Mouse (Mus musculus): Measurements from ENCODE around the gene Map4k2. TPM values are rescaled to one million over a fixed set of nuclear protein-coding genes. Genes with fewer than 3 reads are reported as not detected.

Gene Map4k2
- polyA plus RNA-seq, 1 experiment = 10.0 TPM

GRCm38 (mm10) chr19:6363411-6364240, 22.7 kb downstream of the Map4k2 start, which contains the start of gene Sf1:
Gene Sf1, plus strand, starts transcription at chr19:6363690.
- H3K36me3 ChIP-seq (ENCODE audit: control insufficient read depth, insufficient read depth) = peaks cover 41% of the 10 kb centered on the region
- peaks cover 44% of the 10 kb centered on the region for H3K79me2 ChIP-seq (ENCODE audit: control insufficient read depth, insufficient read depth)
- TF ChIP-seq USF1 (IDR thresholded peaks at IDR 0.05; ENCODE audit: low read depth) (no peak), TCF12 (IDR thresholded peaks at IDR 0.05; ENCODE audit: insufficient read depth, poor library complexity, severe bottlenecking) (no peak), MYOG (IDR thresholded peaks at IDR 0.05; ENCODE audit: control insufficient read depth in 1 of 3, insufficient read depth in 1 of 3, insufficient read length in 2 of 3, low read depth in 2 of 3) (no peak), MYOD1 (IDR thresholded peaks at IDR 0.05; ENCODE audit: control insufficient read depth in 1 of 3, insufficient read length in 2 of 3, low read depth in 2 of 3) (peak in 1 of 3 experiments; percentile 9), E2F4 (IDR thresholded peaks at IDR 0.05; ENCODE audit: insufficient read depth) (no peak), REST (IDR thresholded peaks at IDR 0.05; ENCODE audit: insufficient read depth, insufficient read length) (no peak), MAX (IDR thresholded peaks at IDR 0.05; ENCODE audit: low read depth) (no peak), POLR2A (IDR thresholded peaks at IDR 0.05; ENCODE audit: insufficient read length, low read depth) (peak; percentile 73), CEBPB (IDR thresholded peaks at IDR 0.05; ENCODE audit: insufficient read depth, poor library complexity, severe bottlenecking) (no peak), POLR2AphosphoS2 (IDR thresholded peaks at IDR 0.05; ENCODE audit: insufficient read length, low read depth) (peak; percentile 68), SRF (IDR thresholded peaks at IDR 0.05; ENCODE audit: control insufficient read depth, insufficient read length, low read depth) (peak; percentile 61)

GRCm38 (mm10) chr19:6364317-6364725, 23.4 kb downstream of the Map4k2 start:
- Histone ChIP-seq H3ac (ENCODE audit: control insufficient read depth, insufficient read length) (peak overlapping the region; percentile 99), H3K27me3 (ENCODE audit: control insufficient read depth, insufficient read depth, insufficient read length) (no peaks in the 10 kb centered on the region), H3K4me3 (peak overlapping the region; percentile 66), H3K4me2 (ENCODE audit: low read depth) (peak overlapping the region; percentile 96), H3K79me2 (ENCODE audit: control insufficient read depth, insufficient read depth) (peaks cover 51% of the 10 kb centered on the region), H3K36me3 (ENCODE audit: control insufficient read depth, insufficient read depth) (peaks cover 48% of the 10 kb centered on the region)
- TF ChIP-seq POLR2AphosphoS2 (IDR thresholded peaks at IDR 0.05; ENCODE audit: insufficient read length, low read depth) (peak; percentile 90), TCF3 (IDR thresholded peaks at IDR 0.05; ENCODE audit: insufficient read length, low read depth) (no peak), POLR2A (IDR thresholded peaks at IDR 0.05; ENCODE audit: insufficient read length, low read depth) (peak; percentile 85), MYOD1 (IDR thresholded peaks at IDR 0.05; ENCODE audit: control insufficient read depth in 1 of 3, insufficient read length in 2 of 3, low read depth in 2 of 3) (peak in 2 of 3 experiments; percentile 56 to 72), REST (IDR thresholded peaks at IDR 0.05; ENCODE audit: insufficient read depth, insufficient read length) (no peak), TCF12 (IDR thresholded peaks at IDR 0.05; ENCODE audit: insufficient read depth, poor library complexity, severe bottlenecking) (no peak), USF1 (IDR thresholded peaks at IDR 0.05; ENCODE audit: low read depth) (no peak), MYOG (IDR thresholded peaks at IDR 0.05; ENCODE audit: control insufficient read depth in 1 of 3, insufficient read depth in 1 of 3, insufficient read length in 2 of 3, low read depth in 2 of 3) (peak in 1 of 3 experiments; percentile 48), E2F4 (IDR thresholded peaks at IDR 0.05; ENCODE audit: insufficient read depth) (no peak), CEBPB (IDR thresholded peaks at IDR 0.05; ENCODE audit: insufficient read depth, poor library complexity, severe bottlenecking) (0 out of 2 replicates have a peak, but pooled peaks have one; percentile 37), MAX (IDR thresholded peaks at IDR 0.05; ENCODE audit: low read depth) (no peak), SRF (IDR thresholded peaks at IDR 0.05; ENCODE audit: control insufficient read depth, insufficient read length, low read depth) (peak; percentile 68)

More at GRCm38 (mm10) chr19:6363411-6364240, 22.7 kb downstream of the Map4k2 start, which contains the start of gene Sf1:
- H3K4me3 ChIP-seq = peak within 1 kb of the TSS; percentile 66
- peak within 1 kb of the TSS; percentile 96 for H3K4me2 ChIP-seq (ENCODE audit: low read depth)
- H3ac ChIP-seq (ENCODE audit: control insufficient read depth, insufficient read length) = peak within 1 kb of the TSS; percentile 99
- H3K27me3 ChIP-seq (ENCODE audit: control insufficient read depth, insufficient read depth, insufficient read length) = no peaks in the 10 kb centered on the region

GRCm38 (mm10) chr19:6364842-6365241, 23.9 kb downstream of the Map4k2 start:
- H3K36me3 ChIP-seq (ENCODE audit: control insufficient read depth, insufficient read depth) = peaks cover 53% of the 10 kb centered on the region
- TF ChIP-seq SRF (IDR thresholded peaks at IDR 0.05; ENCODE audit: control insufficient read depth, insufficient read length, low read depth) (no peak), POLR2A (IDR thresholded peaks at IDR 0.05; ENCODE audit: insufficient read length, low read depth) (no peak), TCF12 (IDR thresholded peaks at IDR 0.05; ENCODE audit: insufficient read depth, poor library complexity, severe bottlenecking) (no peak), POLR2AphosphoS2 (IDR thresholded peaks at IDR 0.05; ENCODE audit: insufficient read length, low read depth) (no peak), USF1 (IDR thresholded peaks at IDR 0.05; ENCODE audit: low read depth) (no peak), MAX (IDR thresholded peaks at IDR 0.05; ENCODE audit: low read depth) (no peak), CEBPB (IDR thresholded peaks at IDR 0.05; ENCODE audit: insufficient read depth, poor library complexity, severe bottlenecking) (no peak), E2F4 (IDR thresholded peaks at IDR 0.05; ENCODE audit: insufficient read depth) (no peak), MYOD1 (IDR thresholded peaks at IDR 0.05; ENCODE audit: control insufficient read depth in 1 of 3, insufficient read length in 2 of 3, low read depth in 2 of 3) (no peak), TCF3 (IDR thresholded peaks at IDR 0.05; ENCODE audit: insufficient read length, low read depth) (no peak), MYOG (IDR thresholded peaks at IDR 0.05; ENCODE audit: control insufficient read depth in 1 of 3, insufficient read depth in 1 of 3, insufficient read length in 2 of 3, low read depth in 2 of 3) (no peak)
- H3K4me3 ChIP-seq = peak overlapping the region; percentile 66
- peaks cover 57% of the 10 kb centered on the region for H3K79me2 ChIP-seq (ENCODE audit: control insufficient read depth, insufficient read depth)
- H3K4me2 ChIP-seq (ENCODE audit: low read depth) = peak overlapping the region; percentile 96
- H3ac ChIP-seq (ENCODE audit: control insufficient read depth, insufficient read length) = peak overlapping the region; percentile 99
- no peaks in the 10 kb centered on the region for H3K27me3 ChIP-seq (ENCODE audit: control insufficient read depth, insufficient read depth, insufficient read length)

GRCm38 (mm10) chr19:6370175-6370574, 29.2 kb downstream of the Map4k2 start:
- TF ChIP-seq TCF12 (IDR thresholded peaks at IDR 0.05; ENCODE audit: insufficient read depth, poor library complexity, severe bottlenecking) (no peak), CEBPB (IDR thresholded peaks at IDR 0.05; ENCODE audit: insufficient read depth, poor library complexity, severe bottlenecking) (no peak), MAX (IDR thresholded peaks at IDR 0.05; ENCODE audit: low read depth) (no peak)
- H3K4me2 ChIP-seq (ENCODE audit: low read depth) = no peak overlapping the region
- no peak overlapping the region for H3ac ChIP-seq (ENCODE audit: control insufficient read depth, insufficient read length)
- no peaks in the 10 kb centered on the region for H3K27me3 ChIP-seq (ENCODE audit: control insufficient read depth, insufficient read depth, insufficient read length)
- H3K4me3 ChIP-seq = no peak overlapping the region
- H3K36me3 ChIP-seq (ENCODE audit: control insufficient read depth, insufficient read depth) = peaks cover 92% of the 10 kb centered on the region
- H3K79me2 ChIP-seq (ENCODE audit: control insufficient read depth, insufficient read depth) = peaks cover 70% of the 10 kb centered on the region

Data from myocyte (in vitro differentiated cells).